Mouse (Mus musculus) stomach, postnatal 0 days (tissue): ENCODE data around the gene Iqcf3. TPM values are rescaled to one million over a fixed set of nuclear protein-coding genes. Genes with fewer than 3 reads are reported as not detected.

ENCODE experiments used
- ATAC-seq: fragments of 200-750 bp; cut with Nextera tagmentation; 2 replicates; pipeline ENCODE4 v1.8.0; 2017; ENCODE audit not compliant: low FRiP score, low TSS enrichment
- DNase-seq: peaks from one replicate; pipeline ENCODE4 v3.0.0-alpha.2; 2016; ENCODE audit warnings: low spot score
- H3K27ac ChIP-seq: fragments of 300-500 bp; sonication (generic); replicated peaks from 2 replicates; pipeline ENCODE4 v1.5.1; 2014; ENCODE audit warnings: mild to moderate bottlenecking, control low read depth
- H3K27me3 ChIP-seq: fragments of 300-500 bp; sonication (generic); 2 replicates; pipeline ENCODE4 v1.6.1; 2014; ENCODE audit warnings: low read length; ENCODE audit not compliant: control insufficient read depth, insufficient read depth
- H3K36me3 ChIP-seq: fragments of 300-500 bp; sonication (generic); 2 replicates; pipeline ENCODE4 v1.6.1; 2014; ENCODE audit warnings: low read length, mixed read lengths; ENCODE audit not compliant: control insufficient read depth, insufficient read depth
- H3K4me1 ChIP-seq: fragments of 300-500 bp; sonication (generic); replicated peaks from 2 replicates; pipeline ENCODE4 v1.6.1; 2014; ENCODE audit warnings: antibody characterized with exemption; ENCODE audit not compliant: control insufficient read depth, insufficient read depth
- H3K4me2 ChIP-seq: fragments of 300-500 bp; sonication (generic); replicated peaks from 2 replicates; pipeline ENCODE4 v1.6.1; 2014; ENCODE audit warnings: low read depth, mild to moderate bottlenecking, control low read depth, moderate library complexity
- H3K4me3 ChIP-seq: fragments of 300-500 bp; sonication (generic); 2 replicates; pipeline ENCODE4 v1.5.1; 2014; ENCODE audit warnings: low read depth, low read length, control low read depth
- H3K9ac ChIP-seq: fragments of 300-500 bp; sonication (generic); 2 replicates; pipeline ENCODE4 v1.6.1; 2014; ENCODE audit warnings: mild to moderate bottlenecking, low read length, control low read depth, mixed read lengths
- H3K9me3 ChIP-seq: fragments of 300-500 bp; sonication (generic); 2 replicates; pipeline ENCODE4 v1.6.1; 2016; ENCODE audit warnings: low read length; ENCODE audit not compliant: control insufficient read depth
- CTCF ChIP-seq: IDR thresholded peaks from 2 replicates; pipeline ENCODE4 v1.5.1; 2016; ENCODE audit warnings: antibody characterized with exemption, low read depth, mild to moderate bottlenecking, moderate library complexity
- EP300 ChIP-seq: optimal IDR thresholded peaks from 2 replicates; pipeline ENCODE3; 2016; ENCODE audit warnings: antibody characterized with exemption
- WGBS: fragments of 180-500 bp; shearing (Covaris S2); extraction: QIAGEN DNeasy Blood & Tissue Kit; methylation state at CpG from one replicate; pipeline ENCODE4 v1.1.7; 2014; 5-methylcytosine and 5-hydroxymethylcytosine counted together
- polyA plus RNA-seq: library from polyadenylated mRNA; unstranded; fragments of >200 nt; fragmentation: Nextera tagmentation; extraction: Ambion mirVana; gene quantifications from 2 replicates; pipeline ENCODE4 v1.2.1, GENCODE M21; 2015

Iqcf3 gene
- polyA plus RNA-seq, 1 experiment from 2014 or later: not detected

GRCm38 (mm10) chr9:106459946-106460345 is 101.5 kb downstream of the Iqcf3 start:
- ATAC-seq: no peak
- DNase-seq: no peak
- no peak overlapping the region for H3K4me2 ChIP-seq
- TF ChIP-seq CTCF (no peak), EP300 (no peak)
- no peaks in the 10 kb centered on the region for H3K27me3 ChIP-seq
- peaks cover 4% of the 10 kb centered on the region; the same call in 1 of the 2 replicates for H3K4me1 ChIP-seq
- 81% methylated on average over 15 of the region's 15 CpGs for WGBS
- H3K4me3 ChIP-seq: no peak overlapping the region
- H3K27ac ChIP-seq: no peak overlapping the region
- H3K9me3 ChIP-seq: no peaks in the 10 kb centered on the region
- no peaks in the 10 kb centered on the region for H3K36me3 ChIP-seq
- H3K9ac ChIP-seq: no peak overlapping the region

GRCm38 (mm10) chr9:106457920-106458319 is 103.5 kb downstream of the Iqcf3 start:
- Histone ChIP-seq H3K4me3 (no peak overlapping the region), H3K4me2 (no peak overlapping the region), H3K27me3 (no peaks in the 10 kb centered on the region), H3K4me1 (peaks cover 10% of the 10 kb centered on the region; the same call in 1 of the 2 replicates), H3K36me3 (no peaks in the 10 kb centered on the region), H3K9me3 (no peaks in the 10 kb centered on the region), H3K27ac (no peak overlapping the region), H3K9ac (no peak overlapping the region)
- TF ChIP-seq EP300 (no peak), CTCF (no peak)
- 85% methylated on average over 5 of the region's 5 CpGs for WGBS
- ATAC-seq (no peak), DNase-seq (no peak)

DNA sequence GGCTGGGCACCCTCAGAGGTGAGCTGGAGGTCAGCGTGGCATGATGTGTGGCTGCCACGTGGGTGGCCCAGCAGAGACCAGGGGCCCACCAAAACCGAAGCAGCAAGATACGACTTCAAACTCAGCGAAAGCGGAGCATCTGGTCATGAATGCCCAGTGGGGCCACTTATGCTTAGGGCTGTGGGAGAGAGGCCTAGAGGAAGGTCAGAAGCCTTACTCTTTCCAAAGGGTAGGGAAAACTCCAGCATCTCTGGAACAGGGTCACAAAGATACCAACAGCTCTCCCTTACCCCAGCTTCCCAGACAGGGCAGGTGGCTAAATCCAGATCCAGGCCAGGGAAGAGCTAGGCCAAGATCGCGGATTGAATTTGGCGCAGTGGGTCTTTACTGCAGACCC is 104.3 kb downstream of the Iqcf3 start:
- 69% methylated on average over 9 of the region's 9 CpGs for WGBS
- TF ChIP-seq CTCF: no peak
- no peak for TF ChIP-seq EP300
- Histone ChIP-seq H3K9ac (no peak overlapping the region), H3K4me3 (no peak overlapping the region), H3K9me3 (no peaks in the 10 kb centered on the region), H3K36me3 (no peaks in the 10 kb centered on the region), H3K27ac (peak overlapping the region; percentile 13; the same call in 1 of the 2 replicates), H3K27me3 (no peaks in the 10 kb centered on the region), H3K4me1 (peaks cover 12% of the 10 kb centered on the region; the same call in 1 of the 2 replicates), H3K4me2 (no peak overlapping the region)
- ATAC-seq: no peak
- no peak for DNase-seq

GRCm38 (mm10) chr9:106456325-106457162 is 104.9 kb downstream of the Iqcf3 start:
- Histone ChIP-seq H3K4me1 (peaks cover 12% of the 10 kb centered on the region; the same call in 1 of the 2 replicates), H3K27me3 (no peaks in the 10 kb centered on the region), H3K9ac (0 out of 2 replicates have a peak overlapping the region, but pooled peaks have one; percentile 27), H3K9me3 (no peaks in the 10 kb centered on the region), H3K4me2 (no peak overlapping the region), H3K27ac (peak overlapping the region; percentile 30; the same call in 1 of the 2 replicates), H3K36me3 (no peaks in the 10 kb centered on the region), H3K4me3 (no peak overlapping the region)
- ATAC-seq (no peak), DNase-seq (no peak)
- TF ChIP-seq EP300: no peak
- no peak for TF ChIP-seq CTCF
- WGBS: 44% methylated on average over 15 of the region's 15 CpGs

GRCm38 (mm10) chr9:106454888-106455681 is 106.3 kb downstream of the Iqcf3 start:
- Histone ChIP-seq H3K9me3 (no peaks in the 10 kb centered on the region), H3K4me2 (peak overlapping the region; percentile 78), H3K4me1 (peaks cover 19% of the 10 kb centered on the region), H3K4me3 (peak overlapping the region; percentile 61), H3K9ac (peak overlapping the region; percentile 72), H3K27ac (no peak overlapping the region), H3K27me3 (no peaks in the 10 kb centered on the region), H3K36me3 (no peaks in the 10 kb centered on the region)
- WGBS: 23% methylated on average over 16 of the region's 17 CpGs
- TF ChIP-seq EP300 (no peak), CTCF (no peak)
- ATAC-seq: no peak
- no peak for DNase-seq
